Mouse (Mus musculus): ENCODE results near the gene Dph1.

DNA sequence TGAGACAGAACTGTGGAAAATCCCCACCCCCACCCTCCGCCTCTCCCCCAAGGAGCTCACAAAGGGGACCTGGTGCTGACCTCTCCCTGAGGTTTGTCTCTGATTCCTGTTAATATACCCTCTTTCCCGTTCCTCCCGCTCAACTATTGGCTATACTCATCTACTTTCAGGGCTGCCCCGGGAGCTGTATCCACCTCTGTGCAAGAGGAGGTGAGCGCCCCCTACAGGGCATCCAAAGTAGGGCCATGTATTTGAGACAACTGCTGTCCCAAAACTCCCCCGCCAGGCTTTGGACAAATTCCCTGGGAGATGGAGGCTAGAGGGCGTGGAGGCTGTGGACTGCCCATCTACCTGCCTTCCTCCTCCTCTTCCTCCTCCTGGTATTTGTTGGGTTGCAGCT lies 40.7 kb upstream of the Dph1 start:
- peak; percentile 77 for TF ChIP-seq CTCF (IDR thresholded peaks at IDR 0.05; ENCODE audit: control insufficient read depth, insufficient read depth, insufficient replicate concordance, low read depth, low read length)
- TF ChIP-seq POLR2A (IDR thresholded peaks at IDR 0.05; ENCODE audit: control insufficient read depth, low read depth, low read length), result no peak
